Mouse (Mus musculus) myocyte (in vitro differentiated cells): ENCODE results near the gene Dennd1a.

ENCODE experiments used
- CEBPB ChIP-seq: IDR thresholded peaks from 2 replicates; pipeline ENCODE4 v1.6.1; 2011; ENCODE audit warnings: mild to moderate bottlenecking, moderate library complexity; ENCODE audit not compliant: poor library complexity, insufficient read depth, severe bottlenecking
- MAX ChIP-seq: IDR thresholded peaks from one replicate; pipeline ENCODE4 v1.6.1; 2011; ENCODE audit warnings: low read depth, mild to moderate bottlenecking, control low read depth
- MYOD1 ChIP-seq, 3 experiments: IDR thresholded peaks; one replicate each; pipeline ENCODE4 v1.6.1; 2011; ENCODE audit warnings: control low read depth in 2 of 3, low read depth in 2 of 3, mild to moderate bottlenecking in 2 of 3, moderate library complexity in 1 of 3; ENCODE audit not compliant: insufficient read length in 2 of 3, control insufficient read depth in 1 of 3
- MYOG ChIP-seq, 3 experiments: IDR thresholded peaks; one replicate each; pipeline ENCODE4 v1.6.1; 2011; ENCODE audit warnings: control low read depth in 2 of 3, low read depth in 2 of 3, mild to moderate bottlenecking in 2 of 3; ENCODE audit not compliant: insufficient read length in 2 of 3, control insufficient read depth in 1 of 3, insufficient read depth in 1 of 3
- POLR2A ChIP-seq: IDR thresholded peaks from one replicate; pipeline ENCODE4 v1.6.1; 2011; ENCODE audit warnings: low read depth, mild to moderate bottlenecking, control low read depth, moderate library complexity; ENCODE audit not compliant: insufficient read length
- POLR2AphosphoS2 ChIP-seq: IDR thresholded peaks from one replicate; pipeline ENCODE4 v1.6.1; 2011; ENCODE audit warnings: low read depth, control low read depth; ENCODE audit not compliant: insufficient read length
- SRF ChIP-seq: IDR thresholded peaks from one replicate; pipeline ENCODE4 v1.6.1; 2011; ENCODE audit warnings: low read depth; ENCODE audit not compliant: control insufficient read depth, insufficient read length
- USF1 ChIP-seq: IDR thresholded peaks from one replicate; pipeline ENCODE4 v1.6.1; 2011; ENCODE audit warnings: low read depth, mild to moderate bottlenecking, control low read depth, moderate library complexity

DNA sequence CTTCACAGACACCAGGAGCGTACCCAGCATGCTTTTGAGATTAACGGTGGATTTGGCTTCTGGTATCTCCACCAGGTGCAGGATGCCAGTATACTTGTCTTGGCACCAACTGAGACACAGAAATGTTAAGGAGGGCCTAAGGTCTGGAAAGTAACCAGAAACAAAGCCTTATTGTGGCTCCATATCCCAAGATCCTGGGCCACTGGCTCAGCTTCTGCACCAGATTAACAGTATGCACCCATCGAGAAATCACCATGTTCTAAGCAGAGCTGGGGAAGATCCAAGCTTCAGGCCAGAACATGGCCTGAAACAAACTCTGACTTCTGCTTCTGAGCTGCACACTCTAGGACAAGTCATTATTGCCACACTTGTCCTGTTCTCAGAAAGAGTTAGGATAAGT lies 450.3 kb downstream of the Dennd1a start:
- no peak for TF ChIP-seq POLR2A
- no peak for TF ChIP-seq MYOG (IDR thresholded peaks at IDR 0.05; ENCODE audit: control insufficient read depth in 1 of 3, insufficient read depth in 1 of 3, insufficient read length in 2 of 3, low read depth in 2 of 3)
- TF ChIP-seq MAX = no peak
- TF ChIP-seq CEBPB = no peak
- no peak for TF ChIP-seq POLR2AphosphoS2
- TF ChIP-seq MYOD1 (IDR thresholded peaks at IDR 0.05; ENCODE audit: control insufficient read depth in 1 of 3, insufficient read length in 2 of 3, low read depth in 2 of 3) = no peak
- no peak for TF ChIP-seq USF1
- TF ChIP-seq SRF = no peak
